Mouse (Mus musculus) limb, embryonic 10.5 days (tissue): ENCODE results near the gene Neto2. TPM values are rescaled to one million over a fixed set of nuclear protein-coding genes. Genes with fewer than 3 reads are reported as not detected.
"Not testable (repeated sequence)": the region's sequence is repeated elsewhere in the genome, so short reads cannot be mapped to it uniquely, and the experiment has no call there.

Source experiments
- DNase-seq: peaks from one replicate; pipeline ENCODE4 v3.0.0-alpha.2; 2017; ENCODE audit warnings: low spot score
- H3K27ac ChIP-seq: fragments of 300-500 bp; sonication (generic); 2 replicates; pipeline ENCODE4 v1.5.1; 2016; ENCODE audit warnings: mild to moderate bottlenecking
- H3K27me3 ChIP-seq: fragments of 300-500 bp; sonication (generic); 2 replicates; pipeline ENCODE4 v1.6.1; 2016; ENCODE audit warnings: low read depth, mild to moderate bottlenecking; ENCODE audit not compliant: poor library complexity, severe bottlenecking
- H3K36me3 ChIP-seq: fragments of 300-500 bp; sonication (generic); 2 replicates; pipeline ENCODE4 v1.6.1; 2016; ENCODE audit warnings: mild to moderate bottlenecking, moderate library complexity
- H3K4me1 ChIP-seq: fragments of 300-500 bp; sonication (generic); 2 replicates; pipeline ENCODE4 v1.6.1; 2016
- H3K4me3 ChIP-seq: fragments of 300-500 bp; sonication (generic); 2 replicates; pipeline ENCODE4 v1.5.1; 2016; ENCODE audit warnings: mild to moderate bottlenecking, moderate library complexity
- H3K9me3 ChIP-seq: fragments of 300-500 bp; sonication (generic); replicated peaks from 2 replicates; pipeline ENCODE4 v1.6.1; 2016; ENCODE audit warnings: mild to moderate bottlenecking
- WGBS: fragments of 180-500 bp; shearing (Covaris S2); methylation state at CpG from one replicate; pipeline ENCODE4 v1.1.7; 2016; 5-methylcytosine and 5-hydroxymethylcytosine counted together
- polyA plus RNA-seq: library from polyadenylated mRNA; unstranded; fragments of >200 nt; fragmentation: Nextera tagmentation; extraction: Ambion mirVana; gene quantifications from 2 replicates; pipeline ENCODE4 v1.2.1, GENCODE M21; 2016

Gene Neto2
- polyA plus RNA-seq, 1 experiment from 2014 or later = 13.4 TPM

- no peaks in the 10 kb centered on the region for H3K9me3 ChIP-seq
- H3K27ac ChIP-seq = no peak overlapping the region
- H3K4me3 ChIP-seq = no peak overlapping the region
- no peaks in the 10 kb centered on the region for H3K27me3 ChIP-seq
- no peaks in the 10 kb centered on the region for H3K4me1 ChIP-seq
- WGBS = 92% methylated on average over 6 of the region's 6 CpGs
- DNase-seq = no peak
- peaks cover 13% of the 10 kb centered on the region for H3K36me3 ChIP-seq
Observed at GRCm38 (mm10) chr8:85624450-85624849, 76.3 kb downstream of the Neto2 start.

GRCm38 (mm10) chr8:85623246-85623645 lies 77.5 kb downstream of the Neto2 start:
- H3K4me1 ChIP-seq = peaks cover 8% of the 10 kb centered on the region; the same call in 1 of the 2 replicates
- no peak overlapping the region for H3K4me3 ChIP-seq
- H3K36me3 ChIP-seq = peaks cover 12% of the 10 kb centered on the region; the same call in 1 of the 2 replicates
- no peaks in the 10 kb centered on the region for H3K27me3 ChIP-seq
- no peak for DNase-seq
- WGBS = 95% methylated on average over 5 of the region's 5 CpGs
- no peak overlapping the region for H3K27ac ChIP-seq
- H3K9me3 ChIP-seq = no peaks in the 10 kb centered on the region

GRCm38 (mm10) chr8:85618789-85619188 lies 81.9 kb downstream of the Neto2 start:
- H3K4me1 ChIP-seq = peaks cover 10% of the 10 kb centered on the region; the same call in 1 of the 2 replicates
- no peaks in the 10 kb centered on the region for H3K27me3 ChIP-seq
- DNase-seq = peak; percentile 18
- H3K4me3 ChIP-seq = no peak overlapping the region
- H3K9me3 ChIP-seq = no peaks in the 10 kb centered on the region
- peak overlapping the region; percentile 31; the same call in 1 of the 2 replicates for H3K27ac ChIP-seq
- WGBS = 86% methylated on average over 3 of the region's 3 CpGs
- H3K36me3 ChIP-seq = peaks cover 13% of the 10 kb centered on the region; the same call in 1 of the 2 replicates

- 90% methylated on average over 3 of the region's 3 CpGs for WGBS
- not testable (repeated sequence) for H3K9me3 ChIP-seq, H3K27ac ChIP-seq, H3K4me3 ChIP-seq, H3K27me3 ChIP-seq
- Histone ChIP-seq H3K36me3 (peaks cover 11% of the 10 kb centered on the region; the same call in 1 of the 2 replicates), H3K4me1 (peaks cover 10% of the 10 kb centered on the region; the same call in 1 of the 2 replicates)
- peak; percentile 21 for DNase-seq
Observed at GRCm38 (mm10) chr8:85617125-85617524, 83.6 kb downstream of the Neto2 start.

GRCm38 (mm10) chr8:85608836-85609235 lies 91.9 kb downstream of the Neto2 start:
- no peak overlapping the region for H3K4me3 ChIP-seq
- no peaks in the 10 kb centered on the region for H3K9me3 ChIP-seq
- WGBS = 79% methylated on average over 2 of the region's 2 CpGs
- peaks cover 5% of the 10 kb centered on the region; the same call in 1 of the 2 replicates for H3K4me1 ChIP-seq
- H3K27me3 ChIP-seq = no peaks in the 10 kb centered on the region
- no peak overlapping the region for H3K27ac ChIP-seq
- DNase-seq = peak; percentile 18
- no peaks in the 10 kb centered on the region for H3K36me3 ChIP-seq

GRCm38 (mm10) chr8:85607804-85608203 lies 92.9 kb downstream of the Neto2 start:
- H3K36me3 ChIP-seq = no peaks in the 10 kb centered on the region
- peak; percentile 1 for DNase-seq

GRCm38 (mm10) chr8:85606974-85607373 lies 93.8 kb downstream of the Neto2 start:
- 75% methylated on average over 1 of the region's 1 CpGs for WGBS
- Histone ChIP-seq H3K4me3 (no peak overlapping the region), H3K9me3 (no peaks in the 10 kb centered on the region), H3K27ac (no peak overlapping the region), H3K27me3 (no peaks in the 10 kb centered on the region), H3K36me3 (no peaks in the 10 kb centered on the region), H3K4me1 (peaks cover 8% of the 10 kb centered on the region)
- peak; percentile 2 for DNase-seq

More at GRCm38 (mm10) chr8:85607804-85608203, 92.9 kb downstream of the Neto2 start:
- H3K4me1 ChIP-seq = peaks cover 5% of the 10 kb centered on the region; the same call in 1 of the 2 replicates
- no peak overlapping the region for H3K27ac ChIP-seq
- no peak overlapping the region for H3K4me3 ChIP-seq
- H3K27me3 ChIP-seq = no peaks in the 10 kb centered on the region
- no peaks in the 10 kb centered on the region for H3K9me3 ChIP-seq

- no peaks in the 10 kb centered on the region for H3K9me3 ChIP-seq
- H3K4me1 ChIP-seq = peaks cover 12% of the 10 kb centered on the region
- no peak for DNase-seq
- no peaks in the 10 kb centered on the region for H3K27me3 ChIP-seq
- H3K4me3 ChIP-seq = no peak overlapping the region
- H3K36me3 ChIP-seq = no peaks in the 10 kb centered on the region
- 91% methylated on average over 3 of the region's 3 CpGs for WGBS
- H3K27ac ChIP-seq = no peak overlapping the region
Observed at GRCm38 (mm10) chr8:85606561-85606960, 94.2 kb downstream of the Neto2 start.

GRCm38 (mm10) chr8:85604201-85604600 lies 96.5 kb downstream of the Neto2 start:
- H3K4me3 ChIP-seq = no peak overlapping the region
- WGBS = 82% methylated on average over 4 of the region's 4 CpGs
- no peaks in the 10 kb centered on the region for H3K27me3 ChIP-seq
- DNase-seq = no peak
- no peaks in the 10 kb centered on the region for H3K36me3 ChIP-seq
- H3K9me3 ChIP-seq = no peaks in the 10 kb centered on the region
- no peak overlapping the region for H3K27ac ChIP-seq
- H3K4me1 ChIP-seq = peaks cover 15% of the 10 kb centered on the region

GRCm38 (mm10) chr8:85603203-85603895 lies 97.4 kb downstream of the Neto2 start:
- no peak overlapping the region for H3K27ac ChIP-seq
- WGBS = 41% methylated on average over 8 of the region's 8 CpGs
- DNase-seq = peak; percentile 49
- no peaks in the 10 kb centered on the region for H3K27me3 ChIP-seq
- no peaks in the 10 kb centered on the region for H3K36me3 ChIP-seq
- peaks cover 10% of the 10 kb centered on the region for H3K4me1 ChIP-seq
- no peaks in the 10 kb centered on the region for H3K9me3 ChIP-seq
- no peak overlapping the region for H3K4me3 ChIP-seq

- no peak overlapping the region for H3K4me3 ChIP-seq
- no peak overlapping the region for H3K27ac ChIP-seq
- DNase-seq = no peak
- no peaks in the 10 kb centered on the region for H3K9me3 ChIP-seq
- H3K27me3 ChIP-seq = no peaks in the 10 kb centered on the region
- WGBS = 68% methylated on average over 4 of the region's 4 CpGs
- no peaks in the 10 kb centered on the region for H3K36me3 ChIP-seq
- H3K4me1 ChIP-seq = peaks cover 13% of the 10 kb centered on the region
Observed at GRCm38 (mm10) chr8:85602737-85603136, 98.0 kb downstream of the Neto2 start.

- Histone ChIP-seq H3K27ac (no peak overlapping the region), H3K9me3 (no peaks in the 10 kb centered on the region), H3K4me1 (peaks cover 13% of the 10 kb centered on the region), H3K27me3 (no peaks in the 10 kb centered on the region), H3K36me3 (no peaks in the 10 kb centered on the region), H3K4me3 (no peak overlapping the region)
- no peak for DNase-seq
- WGBS = 76% methylated on average over 8 of the region's 8 CpGs
Observed at GRCm38 (mm10) chr8:85601741-85602140, 99.0 kb downstream of the Neto2 start.

GRCm38 (mm10) chr8:85597413-85598191 lies 103.1 kb downstream of the Neto2 start:
- no peaks in the 10 kb centered on the region for H3K27me3 ChIP-seq
- no peaks in the 10 kb centered on the region for H3K36me3 ChIP-seq
- DNase-seq = no peak
- H3K27ac ChIP-seq = no peak overlapping the region
- H3K4me3 ChIP-seq = no peak overlapping the region
- H3K9me3 ChIP-seq = no peaks in the 10 kb centered on the region
- WGBS = 65% methylated on average over 8 of the region's 8 CpGs
- peaks cover 21% of the 10 kb centered on the region for H3K4me1 ChIP-seq
